Mouse (Mus musculus): Measurements from ENCODE around the gene Cacnb2.

Cacnb2 gene

DNA sequence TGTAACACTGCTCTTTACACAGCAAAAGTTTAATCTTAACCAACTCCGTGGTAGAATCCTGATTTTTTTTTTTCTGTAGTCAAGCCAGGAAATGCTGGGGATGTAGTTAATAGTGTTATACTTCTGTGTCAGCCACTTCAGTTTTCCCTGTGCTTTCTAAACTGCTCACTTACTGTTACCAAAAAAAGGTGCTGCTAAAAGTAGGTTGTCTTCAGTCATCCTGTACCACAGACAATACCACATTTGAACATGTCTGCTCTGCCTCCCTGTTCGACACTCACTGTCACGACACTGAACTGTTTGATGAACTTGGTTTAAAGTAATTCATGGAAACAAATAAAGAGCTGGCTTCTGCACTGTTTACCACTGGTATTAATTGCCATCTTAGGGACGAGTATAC, 385.6 kb downstream of the Cacnb2 start:
- no peak for DNase-seq (ENCODE audit: low spot score)

GRCm38 (mm10) chr2:14989350-14989749, 386.5 kb downstream of the Cacnb2 start:
- no peak for DNase-seq (ENCODE audit: low spot score)

DNA sequence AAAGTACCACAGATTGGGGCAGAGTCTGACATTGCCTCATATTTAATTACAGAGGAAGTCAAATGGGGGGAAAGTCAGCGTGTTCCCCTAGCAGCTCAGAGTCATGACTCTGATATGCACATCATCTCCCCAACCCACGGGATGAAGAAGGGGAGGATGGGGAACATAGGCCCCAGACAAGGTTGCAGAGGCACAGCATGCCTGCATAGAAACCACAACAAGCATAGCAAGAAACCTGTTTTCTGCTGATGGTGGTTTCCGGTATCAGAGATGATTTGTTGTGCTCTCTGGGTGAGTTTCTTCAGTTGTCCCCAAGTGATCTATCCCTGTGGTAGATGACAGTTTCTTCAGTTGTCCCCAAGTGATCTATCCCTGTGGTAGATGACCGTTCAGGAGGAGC, 389.6 kb downstream of the Cacnb2 start:
- DNase-seq (ENCODE audit: low spot score), result no peak

DNA sequence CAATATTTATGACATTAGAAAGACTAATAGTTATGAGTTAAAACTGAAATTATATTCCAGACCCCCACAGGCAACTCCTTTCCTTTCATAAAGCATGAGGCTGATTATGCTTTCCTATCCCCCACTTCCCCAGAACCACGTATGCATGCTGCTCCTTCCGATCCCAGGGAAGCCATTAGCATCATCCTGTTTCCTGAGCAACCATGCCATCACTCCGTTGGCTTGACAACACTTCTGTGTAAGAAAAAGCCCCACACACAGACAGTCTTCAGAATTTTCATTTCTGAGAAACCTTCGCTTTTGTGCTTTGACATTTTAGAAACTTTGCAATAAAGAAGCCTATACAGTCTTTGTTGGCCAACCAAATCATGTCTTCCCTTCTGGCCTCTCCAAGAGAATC, 393.1 kb downstream of the Cacnb2 start:
- no peak for DNase-seq (ENCODE audit: low spot score)

DNA sequence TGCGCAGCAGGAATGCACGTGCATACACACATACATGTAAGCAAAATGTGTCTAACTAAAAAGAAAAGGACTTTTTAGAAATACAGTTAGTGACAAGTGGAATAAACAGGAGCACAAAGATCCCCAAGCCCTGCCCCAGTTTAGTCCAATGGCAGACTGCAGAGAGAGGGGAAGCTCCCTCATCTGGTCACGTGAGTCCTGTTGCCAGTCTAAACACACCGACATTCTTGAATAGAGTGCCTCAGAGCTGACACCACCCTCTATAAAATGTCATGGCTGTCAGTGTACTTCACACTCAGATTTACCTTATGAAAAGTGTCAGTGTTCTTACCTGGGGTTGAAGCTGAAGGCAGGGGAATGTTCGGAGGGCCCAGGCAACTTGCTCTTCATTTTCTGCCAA, 394.9 kb downstream of the Cacnb2 start:
- DNase-seq (ENCODE audit: low spot score), result no peak

DNA sequence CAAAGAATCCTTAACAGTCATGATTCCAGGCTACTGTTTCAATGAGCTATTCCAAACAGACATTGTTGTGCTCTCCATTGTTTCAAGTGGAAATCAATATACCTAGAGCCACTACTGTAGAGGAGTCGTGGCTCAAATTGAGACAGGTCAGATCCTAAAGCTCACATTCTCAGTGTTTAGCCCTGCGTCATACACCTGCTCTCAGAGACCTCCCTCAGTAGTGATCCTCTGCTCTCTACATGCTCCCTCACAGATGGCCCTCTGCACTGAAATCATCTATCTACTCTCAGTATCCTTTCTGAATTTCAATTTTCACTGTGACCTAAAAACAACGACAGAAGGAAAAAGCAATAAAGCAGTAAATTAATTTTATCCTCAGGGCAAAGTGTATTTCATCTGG, 404.6 kb downstream of the Cacnb2 start:
- no peak for DNase-seq (ENCODE audit: low spot score)

DNA sequence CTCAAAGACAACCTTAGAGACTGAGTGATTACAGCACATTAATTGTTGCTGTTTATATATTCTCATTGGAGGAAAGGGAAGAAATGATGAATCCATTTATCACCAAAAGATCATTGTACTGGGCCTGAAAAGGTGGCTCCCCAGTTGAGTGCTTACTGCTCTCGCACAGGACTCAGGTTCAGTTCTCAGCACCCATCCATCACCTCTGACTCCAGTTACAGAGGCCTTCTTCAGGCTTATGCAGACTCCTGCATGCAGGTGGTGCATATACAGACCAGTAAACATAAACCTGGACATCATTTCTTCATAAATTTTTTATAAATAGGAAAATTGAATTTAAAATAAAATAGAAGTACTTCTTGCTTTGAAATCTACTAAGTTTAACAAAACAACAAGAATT, 405.2 kb downstream of the Cacnb2 start:
- no peak for DNase-seq (ENCODE audit: low spot score)

- DNase-seq (ENCODE audit: low spot score), result no peak
These were observed 423.9 kb downstream of the Cacnb2 start for GRCm38 (mm10) chr2:15026817-15027216.

- no peak for DNase-seq (ENCODE audit: low spot score)
These were observed 424.9 kb downstream of the Cacnb2 start for GRCm38 (mm10) chr2:15027816-15028215.
